Mouse (Mus musculus) heart, postnatal 36 days (tissue): ENCODE measurements around the gene Lpo. TPM values are rescaled to one million over a fixed set of nuclear protein-coding genes. Genes with fewer than 3 reads are reported as not detected.
"Not testable (repeated sequence)": the region's sequence is repeated elsewhere in the genome, so short reads cannot be mapped to it uniquely, and the experiment has no call there.

Experiments used
- DNase-seq, 2 experiments: peaks; one replicate each; pipeline ENCODE4 v3.0.0; 2021 to 2022
- intact Hi-C: fragments of 180-260 bp; cut with DNase I; formaldehyde crosslinking; loops from one replicate; pipeline ENCODE4 v1.15.1; 2025
- total RNA-seq, 2 experiments: library from RNA; stranded (reverse); gene quantifications; 2 replicates each; pipeline ENCODE4 v1.2.3; 2021

Gene Lpo
- not detected for total RNA-seq

DNA sequence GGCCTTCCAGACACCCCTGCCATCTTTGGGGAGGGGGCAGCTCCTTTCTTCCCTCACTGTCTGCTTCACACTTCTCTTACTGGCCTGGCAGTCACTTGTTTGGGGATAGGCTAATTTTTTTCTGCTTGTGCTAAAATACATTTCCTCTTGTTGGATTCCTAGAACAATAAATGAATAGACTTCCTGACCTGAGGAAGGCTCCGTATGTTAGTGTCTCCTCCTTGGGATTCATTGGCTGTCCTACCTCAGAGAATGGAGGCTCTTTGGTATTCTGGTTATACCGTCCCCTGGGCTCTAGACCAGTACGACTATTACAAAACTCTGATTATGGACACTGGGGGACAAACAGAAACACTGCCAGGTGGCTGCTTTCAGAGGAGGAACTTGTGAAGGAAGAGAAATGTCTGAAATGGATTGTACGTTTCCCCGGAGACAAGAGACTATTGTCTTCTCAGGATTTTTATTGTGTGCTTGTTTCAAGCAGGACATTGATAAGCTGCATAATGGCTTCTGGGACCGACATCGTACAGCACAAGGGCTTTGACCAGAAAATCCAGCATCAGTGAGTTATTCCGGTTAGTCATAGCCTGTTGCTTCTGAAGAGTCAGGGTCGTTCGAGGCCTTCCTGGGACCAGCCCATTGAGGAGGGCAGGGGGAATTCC, at the start of gene Lpo:
TSS of gene Lpo (minus strand) at position 51 of the 662 bp plus-strand sequence.
- DNase-seq = no peak
- intact Hi-C loops = no loop called here

DNA sequence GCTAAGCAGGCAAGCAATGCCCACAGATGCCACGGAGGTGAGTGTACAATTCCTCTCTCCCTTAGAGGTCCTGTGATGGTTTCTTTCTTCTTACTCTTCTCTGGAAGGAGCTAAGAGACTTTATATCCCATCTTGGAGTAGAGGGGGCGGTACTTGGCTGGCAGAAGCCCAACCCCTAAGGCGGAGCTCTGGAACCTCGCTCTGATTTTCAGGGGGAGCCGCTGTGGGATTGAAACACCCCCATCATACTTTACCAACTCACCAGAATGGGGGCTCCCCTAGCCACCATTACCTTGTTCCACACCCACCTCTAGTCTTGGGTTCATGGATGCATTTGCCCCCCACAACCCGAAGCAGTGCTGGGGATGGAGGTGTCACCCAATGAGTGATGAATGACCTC, 47.3 kb upstream of the Lpo start, which contains the start of gene Epx:
TSS of gene Epx (minus strand) at position 101 of the 400 bp plus-strand sequence.
- DNase-seq = no peak
- intact Hi-C loops = no loop called here

DNA sequence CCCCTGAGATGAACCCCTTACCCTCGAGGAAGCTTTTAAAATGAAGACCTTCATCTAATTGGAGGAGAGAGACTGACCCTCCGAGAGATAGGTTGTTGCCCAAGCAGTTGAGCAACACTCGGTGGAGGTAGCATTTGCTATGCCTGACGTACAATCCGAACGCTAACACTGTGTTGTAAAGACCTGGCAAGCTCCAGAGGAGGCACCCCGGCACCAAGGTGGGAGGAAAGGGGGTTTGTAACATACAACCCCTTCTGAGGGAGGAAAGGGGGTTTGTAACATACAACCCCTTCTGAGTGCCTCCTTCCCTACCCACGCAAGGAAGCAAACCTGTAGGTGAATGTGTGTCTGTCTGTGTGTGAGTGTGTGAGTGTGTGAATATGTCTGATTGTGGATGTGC, 43.7 kb upstream of the Lpo start:
- DNase-seq = no peak
- intact Hi-C loops = no loop called here

DNA sequence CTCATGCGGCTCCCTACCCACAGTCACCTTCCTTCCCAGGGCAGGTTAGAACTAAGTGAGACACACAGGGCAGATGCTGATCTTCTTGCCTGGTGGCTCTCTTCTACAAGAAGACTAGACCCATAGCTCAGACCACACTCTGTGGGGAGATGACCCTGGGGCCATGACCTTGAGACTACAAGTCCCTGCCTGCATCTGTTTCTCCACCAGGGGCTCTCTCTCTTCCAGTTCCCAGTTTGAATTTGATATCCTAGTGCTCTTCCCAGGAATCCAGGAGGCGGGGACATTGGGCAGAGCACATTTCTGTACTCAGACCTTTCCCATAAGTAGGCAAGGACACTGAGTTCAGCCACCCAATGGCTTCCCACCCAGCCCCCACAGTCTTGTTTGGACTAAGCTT, 42.0 kb upstream of the Lpo start:
- intact Hi-C loops = no loop called here
- no peak for DNase-seq

DNA sequence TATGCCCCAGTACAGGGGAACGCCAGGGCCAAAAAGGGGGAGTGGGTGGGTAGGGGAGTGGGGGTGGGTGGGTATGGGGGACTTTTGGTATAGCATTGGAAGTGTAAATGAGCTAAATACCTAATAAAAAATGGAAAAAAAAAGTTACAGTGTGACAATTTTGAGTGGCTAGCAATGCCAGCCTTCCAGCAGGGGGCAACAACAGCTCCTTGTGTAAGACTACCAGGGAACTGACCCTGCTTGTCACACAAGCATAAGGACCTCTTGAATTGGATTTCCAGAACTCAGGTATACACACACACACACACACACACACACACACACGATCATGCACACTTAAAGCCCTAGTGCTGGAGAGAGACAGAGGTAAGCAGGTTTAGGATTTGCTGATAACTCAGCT, 38.8 kb upstream of the Lpo start:
- intact Hi-C loops, DNase-seq: not testable (repeated sequence)

DNA sequence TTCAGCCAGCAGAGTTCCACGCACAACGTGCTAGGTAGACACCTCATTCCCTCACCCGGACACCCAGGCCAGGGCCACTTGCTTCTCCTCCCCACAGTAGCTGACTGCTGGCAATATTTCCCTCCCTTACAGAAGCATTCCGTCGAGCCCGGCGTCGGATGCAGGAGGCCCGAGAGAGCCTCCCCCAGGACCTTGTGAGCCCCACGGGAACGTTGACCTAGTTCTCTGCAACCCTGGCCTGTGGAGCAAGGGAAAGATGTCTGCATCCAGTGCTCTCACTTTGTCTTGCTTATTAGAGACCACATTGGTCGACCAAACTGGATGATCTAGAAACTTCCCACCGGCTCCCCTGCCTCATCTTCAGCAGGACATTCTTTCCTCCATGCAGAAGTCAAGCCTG, 34.7 kb upstream of the Lpo start:
- no peak for DNase-seq
- intact Hi-C loops = no loop called here

DNA sequence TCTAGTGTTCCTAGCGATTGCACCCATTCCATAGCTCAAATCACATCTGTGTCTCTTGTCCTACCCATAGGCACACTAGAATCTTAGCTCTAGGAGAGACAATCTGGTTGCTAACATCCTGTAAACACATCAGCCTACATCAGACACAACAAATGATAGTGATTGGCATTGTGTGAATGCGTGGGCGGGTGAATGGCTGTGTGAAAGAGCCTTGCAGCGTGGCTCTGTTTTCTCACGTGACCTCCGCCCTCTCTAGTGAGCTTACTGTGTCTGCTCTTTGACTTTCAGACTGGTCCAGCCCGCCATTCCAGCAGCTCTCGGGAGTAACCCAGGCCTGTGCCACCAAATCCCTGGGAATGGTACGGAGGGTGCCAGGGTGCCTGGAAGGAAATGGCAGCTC, 32.3 kb upstream of the Lpo start:
- intact Hi-C loops = no loop called here
- DNase-seq = no peak

DNA sequence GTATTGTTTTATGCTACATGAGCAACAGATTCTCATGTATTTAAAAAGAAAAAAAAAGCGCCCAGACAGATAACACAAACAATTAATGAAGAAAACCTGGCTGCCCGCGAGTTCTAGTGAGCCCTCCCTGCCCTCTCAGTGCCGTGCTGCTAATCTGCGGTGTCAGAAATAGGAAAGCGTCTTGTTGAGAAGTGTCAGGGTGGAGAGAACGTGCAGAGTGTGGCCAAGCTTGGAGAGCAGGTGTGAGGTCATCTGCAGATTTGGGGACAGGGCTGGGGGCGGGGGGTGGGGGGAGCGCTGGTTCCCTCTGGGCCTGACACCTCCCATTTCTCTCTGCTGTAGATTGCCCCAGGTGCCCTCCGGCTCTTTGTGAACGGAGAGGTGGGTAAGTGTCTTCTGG, 31.2 kb upstream of the Lpo start:
- intact Hi-C loops = no loop called here
- no peak for DNase-seq

DNA sequence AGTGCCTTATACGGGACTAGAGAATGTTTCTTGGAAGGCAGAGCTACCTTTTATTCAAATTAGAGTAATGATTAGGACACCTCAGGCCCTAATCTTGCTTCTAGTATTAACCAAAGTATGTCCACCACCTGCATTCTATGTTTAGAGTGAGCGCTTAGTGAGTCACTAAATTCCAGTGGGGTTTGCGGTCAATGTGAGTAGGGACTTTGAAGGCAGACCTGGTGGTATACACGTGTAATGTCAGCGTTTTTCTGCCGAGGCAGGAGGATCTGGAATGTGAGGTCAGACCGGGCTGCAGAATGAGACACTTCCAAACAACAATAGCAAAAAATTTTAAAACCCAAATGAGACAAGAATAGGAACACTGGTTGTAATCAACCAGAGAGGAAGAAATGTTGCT, 26.5 kb upstream of the Lpo start:
- no peak for DNase-seq
- intact Hi-C loops = loop anchor here (5.0 kb wide), 1 partner anchor 117 kb away; the partner anchor contains the start of gene Supt4a

DNA sequence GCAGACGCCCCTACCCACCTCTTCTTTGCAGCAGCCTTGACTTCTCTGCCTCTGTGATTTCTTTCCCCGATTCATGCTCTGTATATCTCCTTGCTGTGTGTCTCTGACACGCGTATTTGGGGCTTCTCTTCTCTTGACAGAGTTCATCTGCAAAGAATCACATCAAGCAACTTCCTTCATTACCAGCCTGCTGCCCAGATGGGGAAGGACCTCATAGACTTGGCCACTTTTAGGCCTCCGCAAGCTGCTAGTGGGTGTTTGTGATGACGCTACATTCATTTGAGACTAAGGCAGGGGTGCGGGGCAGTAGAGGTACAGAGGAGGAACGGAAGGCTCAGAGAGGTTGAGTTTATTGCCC, 25.5 kb upstream of the Lpo start:
- intact Hi-C loops = loop anchor here (5.0 kb wide), 1 partner anchor 116 kb away; the partner anchor contains the start of gene Supt4a

DNA sequence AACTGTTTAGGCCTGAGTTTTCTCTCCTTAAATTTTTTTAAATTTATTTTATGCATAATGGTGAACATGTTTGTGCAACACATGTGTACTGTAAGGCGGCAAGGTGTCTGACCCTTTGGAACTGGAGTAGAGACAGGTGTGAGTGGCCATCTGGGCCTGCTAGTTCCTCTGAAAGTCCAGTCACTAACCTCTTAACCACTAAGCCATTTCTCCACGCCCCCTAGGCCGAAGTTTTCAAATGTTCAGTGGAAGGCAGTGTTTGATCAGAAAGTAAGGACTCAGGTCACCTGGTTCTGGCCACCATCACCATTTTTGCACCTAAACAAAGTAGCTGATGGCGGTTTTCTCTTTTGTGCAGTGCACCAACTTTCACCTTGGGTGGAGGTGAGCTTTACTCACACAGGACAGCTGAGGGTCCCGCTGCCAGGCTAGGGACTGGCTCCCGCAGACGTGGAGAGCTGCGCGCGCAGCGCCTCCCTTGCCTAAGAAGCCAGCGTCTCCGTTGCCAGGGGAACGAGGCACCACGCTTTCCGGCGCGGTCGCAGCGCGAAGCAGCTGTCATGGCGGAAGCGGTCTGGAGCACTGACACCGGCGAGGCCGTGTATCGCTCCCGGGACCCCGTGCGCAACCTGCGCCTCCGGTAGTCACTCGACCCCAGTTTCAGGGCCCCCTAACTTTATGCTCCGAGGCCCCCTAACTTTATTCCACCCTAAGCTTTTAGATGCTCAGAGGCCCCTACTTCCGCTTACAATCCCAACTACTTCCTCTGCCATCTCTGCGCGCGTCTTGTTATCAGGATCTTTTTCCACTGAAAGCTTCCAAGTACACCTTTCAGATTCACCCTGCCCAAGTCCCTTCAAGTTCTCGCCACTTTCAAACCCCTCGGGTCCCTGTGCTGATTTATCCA, 24.9 kb upstream of the Lpo start, which contains the start of gene Mks1:
TSS of gene Mks1 (plus strand) at position 526 of the 907 bp plus-strand sequence.
- peak; percentile 83 to 86 for DNase-seq
- intact Hi-C loops = loop anchor here (5.0 kb wide), 1 partner anchor 116 kb away; the partner anchor contains the start of gene Supt4a

More for the DNA sequence above, 25.5 kb upstream of the Lpo start:
- peak in 1 of 2 experiments; percentile 16 for DNase-seq

DNA sequence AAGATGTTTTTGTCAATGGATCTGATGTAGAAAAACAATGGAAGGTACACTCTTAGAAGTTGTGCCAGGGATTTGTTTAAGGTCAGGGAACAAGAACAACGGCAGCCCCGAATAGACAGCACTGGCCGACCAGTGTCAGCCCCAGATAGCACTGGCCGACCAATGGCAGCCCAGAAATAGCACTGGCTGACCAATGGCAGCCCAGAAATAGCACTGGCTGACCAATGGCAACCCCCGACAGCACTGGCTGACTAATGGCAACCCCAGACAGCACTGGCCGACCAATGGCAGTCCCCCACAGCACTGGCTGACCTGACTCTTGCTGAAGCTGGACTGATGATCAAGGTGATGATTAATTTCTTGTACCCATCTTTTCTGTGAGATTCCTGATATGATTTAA, 19.8 kb upstream of the Lpo start:
- DNase-seq = no peak
- intact Hi-C loops = no loop called here

DNA sequence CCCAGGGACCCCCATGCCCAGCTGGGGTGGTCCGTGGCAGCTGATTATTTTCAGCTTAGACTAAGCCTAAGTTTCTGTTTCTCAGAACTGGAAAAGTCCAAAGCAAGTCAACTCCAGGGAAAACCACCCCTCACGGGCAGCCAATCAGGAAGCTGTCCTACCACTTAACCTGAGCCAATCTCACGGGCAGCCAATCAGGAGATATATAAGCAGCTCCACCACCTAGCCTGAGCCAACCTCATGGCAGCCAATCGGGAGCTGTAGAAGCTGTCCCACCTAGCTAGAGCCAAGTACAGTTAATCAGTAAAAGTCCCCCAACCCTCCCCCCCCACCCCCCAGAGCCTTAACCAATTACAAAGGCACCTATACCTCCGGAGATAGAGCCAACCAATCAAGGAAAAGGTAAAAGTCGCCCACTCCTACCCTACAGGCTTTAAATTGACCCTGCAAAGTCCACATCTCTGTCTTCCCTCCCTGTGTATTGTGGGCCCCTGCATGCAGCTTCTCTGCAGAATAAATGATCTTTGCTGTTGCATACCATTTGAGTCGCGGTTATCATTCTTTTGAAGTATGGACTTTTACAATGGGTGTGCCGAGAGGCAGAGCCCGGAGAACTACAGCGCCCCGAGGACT, 19.0 kb upstream of the Lpo start:
- intact Hi-C loops = no loop called here
- no peak for DNase-seq

DNA sequence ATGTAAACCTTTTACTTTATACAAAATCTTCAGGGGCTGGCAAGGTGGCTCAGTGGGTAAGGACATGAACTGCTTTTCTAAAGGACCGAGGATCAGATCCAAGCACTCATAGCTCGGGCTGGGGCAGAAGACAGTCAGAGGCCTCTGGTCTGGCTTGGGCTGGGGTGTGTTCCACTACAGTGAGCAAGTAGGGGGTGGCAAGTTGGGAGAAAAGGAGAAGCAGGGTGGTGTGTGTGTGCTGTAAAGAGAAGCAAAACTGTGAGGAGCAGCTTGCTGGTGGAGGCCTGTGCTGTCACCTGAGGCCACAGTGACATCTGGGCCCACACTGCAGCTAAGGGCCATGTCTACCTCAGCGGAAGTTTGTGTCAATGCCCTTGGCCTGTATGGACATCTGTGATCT, 13.3 kb upstream of the Lpo start:
- intact Hi-C loops = no loop called here
- no peak for DNase-seq

DNA sequence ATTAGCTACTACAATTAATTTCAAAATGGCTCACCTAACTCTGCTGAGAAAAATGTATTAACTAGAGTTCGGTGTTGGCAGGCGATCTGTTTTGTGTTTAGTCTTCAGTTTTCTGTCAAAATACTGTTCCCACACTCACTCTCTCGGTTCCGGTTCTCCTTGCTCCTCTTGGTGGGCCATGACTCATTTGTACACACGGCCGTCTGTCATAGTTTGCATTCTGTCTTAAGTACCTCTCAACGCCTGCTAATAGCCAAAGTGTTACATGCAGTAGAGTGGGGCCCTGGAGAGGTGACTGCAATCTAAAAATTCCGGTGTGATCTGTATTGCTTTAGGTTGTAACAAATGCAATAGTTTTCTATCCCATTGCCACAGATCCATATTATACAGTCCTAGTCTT, 12.6 kb upstream of the Lpo start:
- no peak for DNase-seq
- intact Hi-C loops = no loop called here

DNA sequence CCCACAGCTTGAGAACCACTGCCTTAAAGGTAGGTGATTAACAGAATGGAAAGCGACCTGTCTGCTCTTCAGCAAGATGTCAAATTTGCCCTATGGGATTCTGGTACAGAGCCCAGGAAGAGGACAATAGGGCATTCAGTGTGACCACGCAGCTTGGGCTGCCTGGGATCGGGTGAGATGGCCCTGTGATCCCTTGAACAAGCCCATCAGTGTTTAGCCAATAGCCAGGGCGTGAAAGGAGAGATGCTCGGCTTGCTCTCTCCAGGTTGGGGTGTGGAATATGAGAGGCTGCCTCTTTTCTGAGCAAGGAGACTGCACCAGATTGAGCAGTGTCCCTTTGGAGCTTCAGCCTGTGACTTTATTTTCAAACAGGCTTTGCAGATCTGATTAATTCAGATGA, 6.6 kb downstream of the Lpo start:
- intact Hi-C loops = no loop called here
- DNase-seq = no peak

DNA sequence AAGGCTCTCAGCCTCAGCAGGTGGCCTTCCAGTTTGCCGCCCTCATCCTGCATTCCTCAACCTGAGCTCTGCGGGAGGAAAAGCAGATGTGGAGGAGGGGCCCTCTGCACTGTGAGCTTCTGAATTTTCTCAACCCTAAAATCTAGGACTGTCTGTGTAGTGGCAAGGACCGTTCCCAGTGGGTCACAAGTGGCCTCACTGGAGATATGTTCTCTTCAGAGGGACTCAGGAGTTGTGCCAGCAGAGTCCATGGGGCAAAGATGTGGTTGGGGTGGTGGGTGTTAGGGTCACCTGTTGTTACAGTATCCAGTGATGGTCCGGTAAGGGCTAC, 10.7 kb downstream of the Lpo start:
- no peak for DNase-seq
- intact Hi-C loops = loop anchor here (1.0 kb wide), 1 partner anchor 155 kb away; the partner anchor contains the start of gene Rnf43

DNA sequence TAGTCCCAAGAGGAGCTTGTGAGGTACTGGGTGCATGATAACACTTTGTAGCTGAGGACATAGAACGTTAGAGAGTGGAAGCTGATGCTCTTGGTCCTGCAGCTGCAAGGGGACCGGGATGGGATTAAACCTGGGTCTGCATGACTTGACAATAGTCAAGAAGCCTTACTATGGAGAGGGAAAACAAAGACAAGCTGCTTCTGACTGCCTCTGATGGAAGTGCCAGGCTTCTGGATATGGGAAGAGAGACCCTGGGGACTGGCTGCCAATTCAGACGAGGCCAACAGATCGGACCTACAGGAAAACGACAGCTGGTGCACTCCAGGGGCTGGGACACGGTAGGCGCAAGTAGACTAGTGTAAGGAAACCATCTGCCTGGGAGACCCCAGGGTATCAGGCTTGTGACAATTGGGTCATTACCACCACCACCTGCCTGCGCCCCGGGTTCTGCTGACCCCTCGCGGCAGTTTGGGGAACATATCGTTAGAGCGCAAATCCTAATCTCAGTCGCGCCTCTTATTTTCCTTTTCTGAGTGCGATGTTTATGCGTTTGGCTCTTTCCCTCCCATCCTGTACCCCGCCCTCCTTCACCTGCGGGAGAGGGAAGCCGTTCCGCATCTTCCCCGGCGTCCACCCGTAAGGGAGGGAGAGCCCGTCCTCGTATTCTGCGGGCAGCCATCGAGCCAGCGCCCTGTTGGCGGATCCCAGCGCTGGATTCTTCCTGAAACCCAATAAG, 11.2 kb downstream of the Lpo start:
- DNase-seq = peak; percentile 18 to 26
- intact Hi-C loops = loop anchor here (1.0 kb wide), 1 partner anchor 155 kb away; the partner anchor contains the start of gene Rnf43

DNA sequence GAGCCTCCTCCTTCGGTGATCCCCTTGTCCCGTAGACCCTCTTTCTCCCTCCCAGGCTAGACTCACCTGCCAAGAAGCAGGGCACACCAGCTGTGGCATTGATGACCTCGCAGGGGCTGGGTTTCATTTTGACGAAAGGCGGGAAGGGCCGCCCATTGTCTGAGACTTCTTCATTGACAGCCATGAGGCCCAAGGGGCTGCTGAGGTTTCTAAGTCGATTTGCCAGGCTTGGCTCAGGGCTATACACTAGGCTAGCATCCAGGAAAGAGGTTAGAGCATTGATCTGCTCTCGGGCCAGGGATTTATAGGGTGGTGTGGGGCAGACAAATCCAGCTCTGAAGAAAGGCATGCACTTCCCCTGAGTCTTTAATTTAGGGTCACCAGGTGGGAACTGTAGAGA, 13.3 kb downstream of the Lpo start:
- intact Hi-C loops = no loop called here
- no peak for DNase-seq

DNA sequence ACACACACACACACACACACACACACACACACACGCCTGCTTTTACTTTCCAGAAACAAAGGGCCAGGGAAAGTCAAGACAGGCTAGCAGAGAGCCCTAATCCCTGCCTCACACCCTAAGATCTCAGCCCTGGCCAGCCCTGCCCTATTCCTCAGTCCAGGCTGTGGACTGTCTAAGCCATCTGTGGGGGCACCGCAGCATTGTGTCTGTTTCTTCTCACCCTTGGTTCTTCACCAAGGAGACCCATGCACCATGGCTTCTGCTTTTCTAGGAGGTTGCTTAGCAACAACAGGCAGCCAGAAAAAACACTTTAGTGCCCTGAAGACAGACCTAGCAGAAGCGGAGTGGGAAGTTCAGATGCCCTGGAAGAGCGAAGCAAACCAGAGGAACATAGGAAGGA, 16.7 kb downstream of the Lpo start:
- DNase-seq = no peak
- intact Hi-C loops = no loop called here

DNA sequence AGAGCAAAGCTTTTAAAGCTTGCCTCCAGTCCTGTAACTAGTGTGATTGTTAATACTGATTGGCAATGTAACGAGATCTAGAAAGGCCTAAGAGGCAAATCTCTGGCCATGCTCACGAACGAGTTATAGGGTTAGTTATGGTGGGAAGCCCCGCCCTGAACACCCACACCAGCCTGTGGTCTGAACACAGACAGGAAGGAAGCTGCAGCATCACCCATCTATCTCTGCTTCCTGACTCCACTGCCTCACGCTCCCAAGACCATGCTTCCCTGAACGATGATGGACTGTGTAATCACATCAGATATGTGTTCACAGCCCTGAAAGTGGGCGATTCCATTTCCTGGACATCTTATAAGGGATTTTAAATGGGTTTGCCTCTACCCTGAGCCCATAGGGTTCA, 19.9 kb downstream of the Lpo start:
- DNase-seq = no peak
- intact Hi-C loops = no loop called here
